ENCODE assay signal across 21 mouse cellular contexts in genomic region chr6:37047611-37048129, GRCm38 (mm10).
DNase-seq lines count a peak whose midpoint lies in the region; ATAC-seq and TF ChIP-seq lines count a peak whose summit lies in the region.
"Had no signal": no experiment of that assay in that cellular context is flagged by ENCODE, and none has a peak within 500 bp of the region (broad histone marks: within the 10 kb centered on the region; RNA-seq: fewer than 3 reads in every experiment).

No protein-coding gene starts in this region.

- H3K27ac ChIP-seq in layer of hippocampus, adult 2 months: peak overlapping the region; percentile 21; the same call in 1 of the 2 replicates
- H3K27ac ChIP-seq in neural tube, embryonic 11.5 days (ENCODE audit: low read depth, low read length): no peak overlapping the region
- H3K27ac ChIP-seq in neural tube, embryonic 15.5 days (replicated peaks): no peak overlapping the region
- peak overlapping the region; percentile 90 for H3K27ac ChIP-seq in CH12.LX (ENCODE audit: insufficient read depth, low read depth)
- H3K27ac ChIP-seq: embryonic facial prominence, embryonic 12.5 days; forebrain, embryonic 15.5 days; heart, adult 2 months; heart, embryonic 15.5 days had no signal

- peak; percentile 54 for TF ChIP-seq EP300 in CH12.LX (IDR thresholded peaks at IDR 0.05; ENCODE audit: low read length)

- no peaks in the 10 kb centered on the region for H3K36me3 ChIP-seq in neural tube, embryonic 11.5 days (ENCODE audit: control insufficient read depth, insufficient read depth, low read length)
- H3K36me3 ChIP-seq in neural tube, embryonic 15.5 days: no peaks in the 10 kb centered on the region
- H3K36me3 ChIP-seq in CH12.LX (replicated peaks in 1 of 2; ENCODE audit: control insufficient read depth in 1 of 2, insufficient read depth in 1 of 2, low read length in 1 of 2): peaks cover 0 to 16% of the 10 kb centered on the region in 2 experiments
- H3K36me3 ChIP-seq: embryonic facial prominence, embryonic 12.5 days; forebrain, embryonic 15.5 days; G1E; heart, embryonic 15.5 days had no signal

- in situ Hi-C loops in CH12.LX (cut with MboI; ENCODE audit: low pct_ligation_motif_present, low pct_unique_long_range_greater_than_20kb, low sequenced_read_pairs): no loop called here

- intact Hi-C loops in left cerebral cortex, postnatal 4 days (cut with DNase I): loop anchor here (10.0 kb wide), 1 partner anchor 1663 kb away; no protein-coding TSS in a partner anchor

- no peaks in the 10 kb centered on the region for H3K4me1 ChIP-seq in neural tube, embryonic 11.5 days (ENCODE audit: control insufficient read depth, insufficient read depth, low read length)
- H3K4me1 ChIP-seq in neural tube, embryonic 15.5 days: no peaks in the 10 kb centered on the region
- H3K4me1 ChIP-seq in CH12.LX (ENCODE audit: control insufficient read depth in 1 of 2, insufficient read depth in 2 of 2): peaks cover 16 to 74% of the 10 kb centered on the region in 2 experiments
- H3K4me1 ChIP-seq: embryonic facial prominence, embryonic 12.5 days; forebrain, embryonic 15.5 days had no signal

- no peak for DNase-seq in layer of hippocampus, adult 2 months (ENCODE audit: low spot score in 2 of 2)
- DNase-seq in layer of hippocampus, postnatal 14 days (ENCODE audit: low spot score in 2 of 2): no peak
- DNase-seq in neural tube, embryonic 11.5 days (ENCODE audit: low spot score): peak; percentile 23
- DNase-seq in CH12.LX (ENCODE audit: extremely low read depth): peak; percentile 48
- DNase-seq in mesoderm, embryonic 11.5 days (ENCODE audit: low read depth, low spot score): peak; percentile 30
- no peak for DNase-seq in left cerebral cortex, postnatal 4 days
- DNase-seq: adrenal gland, adult 8-10 months; adrenal gland, postnatal 36 days; cerebellum, adult 11-12 months; cerebellum, adult 9-10 months; cerebellum, postnatal 25 days; gastrocnemius, postnatal 36 days; heart, adult 2 months; heart, postnatal 14 days had no signal

- no peak; the same call in 1 of the 2 replicates for TF ChIP-seq POLR2A in CH12.LX (IDR thresholded peaks at IDR 0.05; ENCODE audit: low read depth, low read length)

- no peak overlapping the region for H3K4me2 ChIP-seq in neural tube, embryonic 11.5 days (ENCODE audit: low read depth)
- H3K4me2 ChIP-seq in neural tube, embryonic 15.5 days: no peak overlapping the region
- peak overlapping the region; percentile 52 for H3K4me2 ChIP-seq in CH12.LX (ENCODE audit: insufficient read depth, low read depth, poor library complexity, severe bottlenecking)
- H3K4me2 ChIP-seq: embryonic facial prominence, embryonic 12.5 days; forebrain, embryonic 15.5 days; heart, embryonic 11.5 days; heart, embryonic 15.5 days had no signal

- ATAC-seq in neural tube, embryonic 11.5 days (ENCODE audit: insufficient read depth, low FRiP score, low TSS enrichment): no peak
- ATAC-seq in neural tube, embryonic 15.5 days (ENCODE audit: low FRiP score): no peak
- ATAC-seq: forebrain, embryonic 15.5 days; hindbrain, embryonic 16.5 days had no signal

- no peak for TF ChIP-seq RAD21 in CH12.LX (IDR thresholded peaks at IDR 0.05; ENCODE audit: low read depth, low read length)

- H3K9me3 ChIP-seq in neural tube, embryonic 11.5 days (ENCODE audit: control insufficient read depth, low read length): no peaks in the 10 kb centered on the region
- no peaks in the 10 kb centered on the region for H3K9me3 ChIP-seq in neural tube, embryonic 15.5 days (replicated peaks)
- no peaks in the 10 kb centered on the region for H3K9me3 ChIP-seq in CH12.LX (replicated peaks; ENCODE audit: low read length)
- H3K9me3 ChIP-seq: embryonic facial prominence, embryonic 12.5 days; forebrain, embryonic 15.5 days; G1E; heart, embryonic 15.5 days had no signal

- H3K9ac ChIP-seq in neural tube, embryonic 11.5 days (ENCODE audit: low read length): no peak overlapping the region
- H3K9ac ChIP-seq in neural tube, embryonic 15.5 days (replicated peaks): no peak overlapping the region
- H3K9ac ChIP-seq in CH12.LX (ENCODE audit: insufficient read depth, low read depth): peak overlapping the region; percentile 62
- H3K9ac ChIP-seq: embryonic facial prominence, embryonic 12.5 days; forebrain, embryonic 15.5 days; heart, embryonic 15.5 days had no signal

- no peak overlapping the region for H3K4me3 ChIP-seq in layer of hippocampus, adult 2 months
- no peak overlapping the region for H3K4me3 ChIP-seq in neural tube, embryonic 11.5 days (ENCODE audit: low read depth, low read length)
- no peak overlapping the region for H3K4me3 ChIP-seq in neural tube, embryonic 15.5 days (replicated peaks)
- peak overlapping the region; percentile 38 to 64 (median 57) for H3K4me3 ChIP-seq in CH12.LX (replicated peaks in 1 of 3; ENCODE audit: low read depth in 2 of 3, low read length in 2 of 3, poor library complexity in 1 of 3)
- H3K4me3 ChIP-seq: embryonic facial prominence, embryonic 12.5 days; forebrain, embryonic 15.5 days; heart, adult 2 months; heart, embryonic 15.5 days had no signal

- WGBS in neural tube, embryonic 11.5 days: 65% methylated on average over 4 of the region's 4 CpGs
- 30% methylated on average over 4 of the region's 4 CpGs for WGBS in neural tube, embryonic 15.5 days

- no peaks in the 10 kb centered on the region for H3K27me3 ChIP-seq in neural tube, embryonic 11.5 days (ENCODE audit: control insufficient read depth, insufficient read depth, low read length)
- H3K27me3 ChIP-seq in neural tube, embryonic 15.5 days (replicated peaks): no peaks in the 10 kb centered on the region
- no peaks in the 10 kb centered on the region for H3K27me3 ChIP-seq in CH12.LX (replicated peaks)
- H3K27me3 ChIP-seq: forebrain, embryonic 15.5 days; heart, embryonic 15.5 days had no signal

- H3K79me2 ChIP-seq in CH12.LX (replicated peaks; ENCODE audit: control insufficient read depth, extremely low read depth, insufficient read depth, poor library complexity, severe bottlenecking): peaks cover 5% of the 10 kb centered on the region; the same call in 1 of the 2 replicates

- TF ChIP-seq CTCF in layer of hippocampus, adult 2 months (conservative IDR thresholded peaks at IDR 0.05): no peak
- no peak for TF ChIP-seq CTCF in CH12.LX (conservative IDR thresholded peaks at IDR 0.05 in 1 of 2, IDR thresholded peaks at IDR 0.05 in 1 of 2; ENCODE audit: low read depth in 2 of 2, low read length in 2 of 2)

- dilution Hi-C loops in CH12.LX (cut with MboI; ENCODE audit: extremely low pct_ligation_motif_present, extremely low pct_unique_long_range_greater_than_20kb, low sequenced_read_pairs): no loop called here

TF ChIP-seq in CH12.LX, 34 proteins besides CTCF, POLR2A, EP300 and RAD21:
- TF ChIP-seq CHD2 (IDR thresholded peaks at IDR 0.05; ENCODE audit: low read length) (no peak), ETS1 (conservative IDR thresholded peaks at IDR 0.05; ENCODE audit: low read depth, low read length) (0 out of 2 replicates have a peak, but pooled peaks have one; percentile 14), IRF4 (IDR thresholded peaks at IDR 0.05; ENCODE audit: low read depth, low read length) (no peak; the same call in 1 of the 2 replicates), MEF2A (IDR thresholded peaks at IDR 0.05; ENCODE audit: borderline replicate concordance, low read depth, low read length) (no peak), MAZ (IDR thresholded peaks at IDR 0.05; ENCODE audit: low read depth, low read length) (0 out of 2 replicates have a peak, but pooled peaks have one; percentile 38), USF1 (IDR thresholded peaks at IDR 0.05; ENCODE audit: low read depth, low read length) (no peak), KAT2A (IDR thresholded peaks at IDR 0.05; ENCODE audit: insufficient replicate concordance, low read length) (no peak), CHD1 (IDR thresholded peaks at IDR 0.05; ENCODE audit: low read depth, low read length) (peak; percentile 89), E2F4 (IDR thresholded peaks at IDR 0.05; ENCODE audit: insufficient replicate concordance, low read depth, low read length) (no peak), ELF1 (IDR thresholded peaks at IDR 0.05; ENCODE audit: low read depth, low read length) (no peak), HCFC1 (IDR thresholded peaks at IDR 0.05; ENCODE audit: low read depth, low read length) (no peak), MAFK (IDR thresholded peaks at IDR 0.05; ENCODE audit: insufficient replicate concordance, low read length) (peak; percentile 55; the same call in 1 of the 2 replicates), RCOR1 (conservative IDR thresholded peaks at IDR 0.05; ENCODE audit: low read depth, low read length) (no peak), BHLHE40 (IDR thresholded peaks at IDR 0.05; ENCODE audit: low read depth, low read length) (peak; percentile 22; the same call in 1 of the 2 replicates), ZNF384 (IDR thresholded peaks at IDR 0.05; ENCODE audit: low read depth, low read length) (peak; percentile 46), MAX (IDR thresholded peaks at IDR 0.05; ENCODE audit: low read length) (no peak), UBTF (IDR thresholded peaks at IDR 0.05; ENCODE audit: low read depth, low read length) (no peak), PAX5 (IDR thresholded peaks at IDR 0.05; ENCODE audit: low read length) (no peak), MXI1 (IDR thresholded peaks at IDR 0.05; ENCODE audit: low read depth, low read length) (no peak; the same call in 1 of the 2 replicates), JUND (conservative IDR thresholded peaks at IDR 0.05; ENCODE audit: low read depth, low read length) (no peak), SIN3A (IDR thresholded peaks at IDR 0.05; ENCODE audit: low read length) (peak; percentile 52; the same call in 1 of the 2 replicates)

Comparison
In these comparisons a context has a peak if more than half of its experiments do, and no peak if none do; other contexts are left out.
1. DNase-seq: peak in neural tube, embryonic 11.5 days (single experiment), CH12.LX (single experiment) and mesoderm, embryonic 11.5 days (single experiment); none in layer of hippocampus, adult 2 months (0 of 2), layer of hippocampus, postnatal 14 days (0 of 2) and left cerebral cortex, postnatal 4 days (single experiment).
2. H3K27ac ChIP-seq: peak in layer of hippocampus, adult 2 months (single experiment) and CH12.LX (single experiment); none in neural tube, embryonic 11.5 days (single experiment) and neural tube, embryonic 15.5 days (single experiment).
3. H3K4me3 ChIP-seq: peak in CH12.LX (3 of 3); none in layer of hippocampus, adult 2 months (single experiment), neural tube, embryonic 11.5 days (single experiment) and neural tube, embryonic 15.5 days (single experiment).